Mouse (Mus musculus) intestine, embryonic 16.5 days (tissue): Measurements from ENCODE around the gene Olfml2a. TPM values are rescaled to one million over a fixed set of nuclear protein-coding genes. Genes with fewer than 3 reads are reported as not detected.

Experiments used
- ATAC-seq: fragments of 200-750 bp; cut with Nextera tagmentation; 2 replicates; pipeline ENCODE4 v1.8.0; 2017; ENCODE audit warnings: moderate TSS enrichment, moderate library complexity
- H3K27ac ChIP-seq: fragments of 300-500 bp; sonication (generic); 2 replicates; pipeline ENCODE4 v1.5.1; 2014; ENCODE audit warnings: mild to moderate bottlenecking, low read length
- H3K27me3 ChIP-seq: fragments of 300-500 bp; sonication (generic); replicated peaks from 2 replicates; pipeline ENCODE4 v1.6.1; 2014; ENCODE audit warnings: low read length, control low read depth, mixed read lengths; ENCODE audit not compliant: control insufficient read depth, insufficient read depth
- H3K36me3 ChIP-seq: fragments of 300-500 bp; sonication (generic); 2 replicates; pipeline ENCODE4 v1.6.1; 2014; ENCODE audit warnings: low read length, control low read depth; ENCODE audit not compliant: control insufficient read depth, insufficient read depth
- H3K4me1 ChIP-seq: fragments of 300-500 bp; sonication (generic); 2 replicates; pipeline ENCODE4 v1.6.1; 2014; ENCODE audit warnings: low read length, control low read depth, mixed read lengths; ENCODE audit not compliant: control insufficient read depth, insufficient read depth
- H3K4me2 ChIP-seq: fragments of 300-500 bp; sonication (generic); 2 replicates; pipeline ENCODE4 v1.6.1; 2014; ENCODE audit warnings: low read depth, low read length, control low read depth
- H3K4me3 ChIP-seq: fragments of 300-500 bp; sonication (generic); 2 replicates; pipeline ENCODE4 v1.5.1; 2014; ENCODE audit warnings: mild to moderate bottlenecking, low read length
- H3K9ac ChIP-seq: fragments of 300-500 bp; sonication (generic); 2 replicates; pipeline ENCODE4 v1.6.1; 2014; ENCODE audit warnings: low read depth, low read length
- H3K9me3 ChIP-seq: fragments of 300-500 bp; sonication (generic); 2 replicates; pipeline ENCODE4 v1.6.1; 2016; ENCODE audit warnings: low read length, control low read depth; ENCODE audit not compliant: control insufficient read depth
- WGBS: fragments of 180-500 bp; shearing (Covaris S2); extraction: QIAGEN DNeasy Blood & Tissue Kit; methylation state at CpG from one replicate; pipeline ENCODE4 v1.1.7; 2014; 5-methylcytosine and 5-hydroxymethylcytosine counted together
- polyA plus RNA-seq: library from polyadenylated mRNA; unstranded; fragments of >200 nt; fragmentation: Nextera tagmentation; extraction: Ambion mirVana; gene quantifications from 2 replicates; pipeline ENCODE4 v1.2.1, GENCODE M21; 2015

The Olfml2a gene
- polyA plus RNA-seq, 1 experiment from 2014 or later, result 1.8 TPM

- Histone ChIP-seq H3K4me1 (no peaks in the 10 kb centered on the region), H3K36me3 (no peaks in the 10 kb centered on the region), H3K9me3 (no peaks in the 10 kb centered on the region), H3K9ac (no peak overlapping the region), H3K4me3 (no peak overlapping the region), H3K27ac (no peak overlapping the region), H3K27me3 (no peaks in the 10 kb centered on the region), H3K4me2 (no peak overlapping the region)
- ATAC-seq, result no peak
- WGBS, result 69% methylated on average over 3 of the region's 3 CpGs
These were observed 12.8 kb downstream of the Olfml2a start for GRCm38 (mm10) chr2:38944460-38945161.

- Histone ChIP-seq H3K36me3 (no peaks in the 10 kb centered on the region), H3K9ac (no peak overlapping the region), H3K4me2 (no peak overlapping the region), H3K9me3 (no peaks in the 10 kb centered on the region), H3K27ac (no peak overlapping the region), H3K4me3 (no peak overlapping the region), H3K4me1 (no peaks in the 10 kb centered on the region), H3K27me3 (no peaks in the 10 kb centered on the region)
- 55% methylated on average over 7 of the region's 7 CpGs for WGBS
- ATAC-seq, result no peak
These were observed 15.8 kb downstream of the Olfml2a start for GRCm38 (mm10) chr2:38947566-38947965.

GRCm38 (mm10) chr2:38950281-38950719, 18.5 kb downstream of the Olfml2a start:
- H3K36me3 ChIP-seq, result no peaks in the 10 kb centered on the region
- no peaks in the 10 kb centered on the region for H3K9me3 ChIP-seq
- no peak overlapping the region for H3K4me3 ChIP-seq
- no peak overlapping the region for H3K9ac ChIP-seq
- no peaks in the 10 kb centered on the region for H3K4me1 ChIP-seq
- no peak overlapping the region for H3K4me2 ChIP-seq
- H3K27me3 ChIP-seq, result no peaks in the 10 kb centered on the region
- WGBS, result 77% methylated on average over 7 of the region's 7 CpGs
- no peak overlapping the region for H3K27ac ChIP-seq
- ATAC-seq, result peak; percentile 69

GRCm38 (mm10) chr2:38953152-38953883, 21.5 kb downstream of the Olfml2a start:
- no peaks in the 10 kb centered on the region for H3K4me1 ChIP-seq
- 72% methylated on average over 5 of the region's 5 CpGs for WGBS
- no peak overlapping the region for H3K27ac ChIP-seq
- no peaks in the 10 kb centered on the region for H3K9me3 ChIP-seq
- H3K4me2 ChIP-seq, result no peak overlapping the region
- H3K36me3 ChIP-seq, result no peaks in the 10 kb centered on the region
- no peak overlapping the region for H3K4me3 ChIP-seq
- no peak for ATAC-seq
- H3K27me3 ChIP-seq, result no peaks in the 10 kb centered on the region
- no peak overlapping the region for H3K9ac ChIP-seq

GRCm38 (mm10) chr2:38956062-38956461, 24.3 kb downstream of the Olfml2a start:
- Histone ChIP-seq H3K4me3 (no peak overlapping the region), H3K9me3 (no peaks in the 10 kb centered on the region)
- 59% methylated on average over 2 of the region's 2 CpGs for WGBS

GRCm38 (mm10) chr2:38957671-38958223, 26.0 kb downstream of the Olfml2a start:
- H3K9me3 ChIP-seq, result no peaks in the 10 kb centered on the region
- H3K27me3 ChIP-seq, result no peaks in the 10 kb centered on the region
- WGBS, result 77% methylated on average over 5 of the region's 5 CpGs
- H3K36me3 ChIP-seq, result no peaks in the 10 kb centered on the region
- no peak overlapping the region for H3K27ac ChIP-seq
- H3K4me1 ChIP-seq, result no peaks in the 10 kb centered on the region
- no peak overlapping the region for H3K4me3 ChIP-seq
- no peak overlapping the region for H3K9ac ChIP-seq
- no peak for ATAC-seq
- H3K4me2 ChIP-seq, result no peak overlapping the region

More at GRCm38 (mm10) chr2:38956062-38956461, 24.3 kb downstream of the Olfml2a start:
- Histone ChIP-seq H3K27ac (no peak overlapping the region), H3K4me2 (no peak overlapping the region), H3K9ac (no peak overlapping the region), H3K36me3 (no peaks in the 10 kb centered on the region), H3K4me1 (no peaks in the 10 kb centered on the region), H3K27me3 (no peaks in the 10 kb centered on the region)
- ATAC-seq, result no peak

- Histone ChIP-seq H3K4me1 (no peaks in the 10 kb centered on the region), H3K4me3 (no peak overlapping the region), H3K27ac (no peak overlapping the region), H3K9ac (no peak overlapping the region), H3K4me2 (no peak overlapping the region), H3K36me3 (no peaks in the 10 kb centered on the region), H3K9me3 (no peaks in the 10 kb centered on the region), H3K27me3 (no peaks in the 10 kb centered on the region)
- ATAC-seq, result no peak
- WGBS, result 22% methylated on average over 4 of the region's 4 CpGs
These were observed 32.4 kb downstream of the Olfml2a start for GRCm38 (mm10) chr2:38964198-38964597.

- ATAC-seq, result peak; percentile 9; the same call in 1 of the 2 replicates
- Histone ChIP-seq H3K4me1 (no peaks in the 10 kb centered on the region), H3K36me3 (no peaks in the 10 kb centered on the region), H3K4me3 (no peak overlapping the region), H3K27ac (no peak overlapping the region), H3K4me2 (no peak overlapping the region), H3K9ac (no peak overlapping the region), H3K9me3 (no peaks in the 10 kb centered on the region), H3K27me3 (no peaks in the 10 kb centered on the region)
- 83% methylated on average over 2 of the region's 2 CpGs for WGBS
These were observed 37.9 kb downstream of the Olfml2a start for GRCm38 (mm10) chr2:38969650-38970049.

- peak; percentile 88 for ATAC-seq
- H3K4me2 ChIP-seq, result no peak overlapping the region
These were observed 38.3 kb downstream of the Olfml2a start for GRCm38 (mm10) chr2:38970057-38970456.

More at GRCm38 (mm10) chr2:38970057-38970456, 38.3 kb downstream of the Olfml2a start:
- Histone ChIP-seq H3K4me1 (no peaks in the 10 kb centered on the region), H3K27me3 (no peaks in the 10 kb centered on the region), H3K27ac (no peak overlapping the region), H3K9ac (no peak overlapping the region), H3K4me3 (no peak overlapping the region), H3K9me3 (no peaks in the 10 kb centered on the region), H3K36me3 (no peaks in the 10 kb centered on the region)
- WGBS, result 63% methylated on average over 5 of the region's 5 CpGs
